Mouse (Mus musculus) bone marrow macrophage, adult 2 months (primary cell): ENCODE results near the gene Gm4565. TPM values are rescaled to one million over a fixed set of nuclear protein-coding genes. Genes with fewer than 3 reads are reported as not detected.
"Not testable (repeated sequence)": the region's sequence is repeated elsewhere in the genome, so short reads cannot be mapped to it uniquely, and the experiment has no call there.

Source experiments
- H3K27ac ChIP-seq: 2 replicates; pipeline ENCODE4 v1.5.1; 2012; ENCODE audit warnings: low read depth, low read length; ENCODE audit not compliant: insufficient read depth
- H3K4me1 ChIP-seq: 2 replicates; pipeline ENCODE4 v1.6.1; 2012; ENCODE audit warnings: low read length; ENCODE audit not compliant: control insufficient read depth, insufficient read depth
- H3K4me3 ChIP-seq: 2 replicates; pipeline ENCODE4 v1.5.1; 2012; ENCODE audit warnings: mild to moderate bottlenecking, low read length, moderate library complexity; ENCODE audit not compliant: insufficient read depth
- polyA plus RNA-seq: library from polyadenylated mRNA; stranded (reverse); fragments of >200 nt; gene quantifications from 2 replicates; pipeline ENCODE4 v1.2.4, GENCODE M21; 2012; ENCODE audit not compliant: missing spikeins, insufficient read depth, insufficient read length

Gene Gm4565
- not detected in 2 replicates for polyA plus RNA-seq

GRCm38 (mm10) chr7:22588027-22588426 lies at the start of gene Gm4565:
TSS of gene Gm4565 (minus strand) at chr7:22588127.
- not testable (repeated sequence) for H3K4me3 ChIP-seq, H3K4me1 ChIP-seq, H3K27ac ChIP-seq

- not testable (repeated sequence) for H3K27ac ChIP-seq, H3K4me1 ChIP-seq, H3K4me3 ChIP-seq
These were observed 22.7 kb downstream of the Gm4565 start, which contains the start of gene Gm4201 for GRCm38 (mm10) chr7:22565243-22565642. TSS of gene Gm4201 (minus strand) at chr7:22565343.

GRCm38 (mm10) chr7:22534787-22535186 lies 53.1 kb downstream of the Gm4565 start, which contains the start of gene Gm8677:
TSS of gene Gm8677 (minus strand) at chr7:22534887.
- not testable (repeated sequence) for H3K4me3 ChIP-seq, H3K27ac ChIP-seq, H3K4me1 ChIP-seq

Other genes starting within 250 kb of the Gm4565 start
- gene Gm8660, start 217.1 kb downstream of the Gm4565 start, polyA plus RNA-seq, result not detected in 2 replicates
- not detected in 2 replicates for gene Vmn1r148, start 174.5 kb downstream of the Gm4565 start, polyA plus RNA-seq
- not detected in 2 replicates for gene Vmn1r149, start 149.9 kb downstream of the Gm4565 start, polyA plus RNA-seq
- gene Gm10665, start 124.1 kb downstream of the Gm4565 start, polyA plus RNA-seq, result not detected in 2 replicates
- gene Vmn1r151, start 88.4 kb downstream of the Gm4565 start, polyA plus RNA-seq, result not detected in 2 replicates
- gene Vmn1r152, start 65.2 kb downstream of the Gm4565 start, polyA plus RNA-seq, result not detected in 2 replicates
- not detected in 2 replicates for gene Gm8677, start 53.2 kb downstream of the Gm4565 start, polyA plus RNA-seq
- not detected in 2 replicates for gene Gm4201, start 22.8 kb downstream of the Gm4565 start, polyA plus RNA-seq
- gene Vmn1r155, start 69.9 kb upstream of the Gm4565 start, polyA plus RNA-seq, result not detected in 2 replicates
- not detected in 2 replicates for gene Gm8693, start 104.2 kb upstream of the Gm4565 start, polyA plus RNA-seq
- gene Gm4567, start 131.6 kb upstream of the Gm4565 start, polyA plus RNA-seq, result not detected in 2 replicates
- not detected in 2 replicates for gene Vmn1r157, start 173.6 kb upstream of the Gm4565 start, polyA plus RNA-seq
- not detected in 2 replicates for gene Vmn1r158, start 202.7 kb upstream of the Gm4565 start, polyA plus RNA-seq